ENCODE assay signal across 21 mouse cellular contexts in the genomic region with DNA sequence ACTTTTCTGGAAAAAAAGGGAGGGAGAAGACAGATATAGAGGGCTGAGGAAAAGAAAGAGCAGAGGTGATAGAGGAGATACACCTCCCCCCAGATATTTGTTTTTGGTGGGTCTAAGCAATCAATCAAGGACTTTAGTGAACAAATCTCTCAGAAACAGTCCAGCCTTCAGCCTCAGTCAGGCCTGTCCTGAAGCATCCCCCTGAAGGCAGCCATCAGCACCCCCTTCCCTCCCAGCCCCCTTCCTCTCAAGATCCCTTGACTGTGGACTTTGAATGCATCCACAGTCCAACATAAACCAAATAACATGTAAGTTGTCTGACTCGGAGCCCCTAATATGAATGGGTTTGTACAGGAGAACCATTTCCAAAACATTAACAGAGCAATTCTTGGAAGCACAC. TPM values are rescaled to one million over a fixed set of nuclear protein-coding genes. Genes with fewer than 3 reads are reported as not detected.
A peak's percentile ranks its signal among the peaks of the same experiment; 100 is the strongest.
DNase-seq lines count a peak whose midpoint lies in the region; ATAC-seq lines count a peak whose summit lies in the region.
"Had no signal": no experiment of that assay in that cellular context is flagged by ENCODE, and none has a peak within 500 bp of the region (broad histone marks: within the 10 kb centered on the region; RNA-seq: fewer than 3 reads in every experiment).

No protein-coding gene starts in this region.

- WGBS in hindbrain, embryonic 11.5 days, result 24% methylated on average over 1 of the region's 1 CpGs
- WGBS in hindbrain, embryonic 13.5 days, result 31% methylated on average over 1 of the region's 1 CpGs
- WGBS in embryonic facial prominence, embryonic 10.5 days, result 29% methylated on average over 1 of the region's 1 CpGs

- H3K27ac ChIP-seq in hindbrain, embryonic 11.5 days (ENCODE audit: low read depth, low read length), result no peak overlapping the region
- H3K27ac ChIP-seq in hindbrain, embryonic 13.5 days, result no peak overlapping the region
- no peak overlapping the region for H3K27ac ChIP-seq in embryonic facial prominence, embryonic 10.5 days (replicated peaks)
- H3K27ac ChIP-seq: embryonic facial prominence, embryonic 12.5 days; forebrain, embryonic 13.5 days; forebrain, embryonic 15.5 days had no signal

- H3K27me3 ChIP-seq in hindbrain, embryonic 11.5 days (ENCODE audit: control insufficient read depth, insufficient read depth, low read length), result peaks cover 92% of the 10 kb centered on the region
- peaks cover 97% of the 10 kb centered on the region for H3K27me3 ChIP-seq in hindbrain, embryonic 13.5 days
- peaks cover 100% of the 10 kb centered on the region for H3K27me3 ChIP-seq in embryonic facial prominence, embryonic 10.5 days (replicated peaks; ENCODE audit: low read depth, poor library complexity, severe bottlenecking)

- H3K4me1 ChIP-seq in hindbrain, embryonic 11.5 days (replicated peaks; ENCODE audit: control insufficient read depth, insufficient read depth, low read length), result peaks cover 12% of the 10 kb centered on the region
- peaks cover 58% of the 10 kb centered on the region for H3K4me1 ChIP-seq in hindbrain, embryonic 13.5 days (replicated peaks)
- peaks cover 49% of the 10 kb centered on the region for H3K4me1 ChIP-seq in embryonic facial prominence, embryonic 10.5 days

- no peaks in the 10 kb centered on the region for H3K36me3 ChIP-seq in hindbrain, embryonic 11.5 days (ENCODE audit: control insufficient read depth, insufficient read depth, low read length)
- no peaks in the 10 kb centered on the region for H3K36me3 ChIP-seq in hindbrain, embryonic 13.5 days
- H3K36me3 ChIP-seq in embryonic facial prominence, embryonic 10.5 days (replicated peaks), result no peaks in the 10 kb centered on the region
- H3K36me3 ChIP-seq: embryonic facial prominence, embryonic 12.5 days; forebrain, embryonic 15.5 days had no signal

- no peak overlapping the region for H3K9ac ChIP-seq in hindbrain, embryonic 11.5 days (ENCODE audit: low read depth, low read length)
- no peak overlapping the region for H3K9ac ChIP-seq in hindbrain, embryonic 13.5 days
- H3K9ac ChIP-seq: embryonic facial prominence, embryonic 12.5 days; forebrain, embryonic 13.5 days; forebrain, embryonic 15.5 days; forebrain, postnatal 0 days had no signal

- H3K9me3 ChIP-seq in hindbrain, embryonic 11.5 days (ENCODE audit: control insufficient read depth, low read length), result no peaks in the 10 kb centered on the region
- H3K9me3 ChIP-seq in hindbrain, embryonic 13.5 days, result no peaks in the 10 kb centered on the region
- no peaks in the 10 kb centered on the region for H3K9me3 ChIP-seq in embryonic facial prominence, embryonic 10.5 days
- H3K9me3 ChIP-seq: embryonic facial prominence, embryonic 12.5 days; forebrain, embryonic 13.5 days; forebrain, embryonic 15.5 days had no signal

- no peak for ATAC-seq in hindbrain, embryonic 11.5 days (ENCODE audit: low FRiP score)
- no peak for ATAC-seq in hindbrain, embryonic 13.5 days (ENCODE audit: low FRiP score)
- ATAC-seq: forebrain, embryonic 13.5 days; forebrain, embryonic 15.5 days; forebrain, postnatal 0 days had no signal

- peak; percentile 2 for DNase-seq in embryo, embryonic 9.5 days (ENCODE audit: extremely low spot score)
- DNase-seq in embryo, embryonic 10 days (ENCODE audit: low spot score), result no peak
- DNase-seq in hindbrain, embryonic 11.5 days (ENCODE audit: low spot score), result peak; percentile 23
- peak; percentile 32 for DNase-seq in embryonic facial prominence, embryonic 10.5 days (ENCODE audit: low spot score)
- DNase-seq in thymus, adult 18-20 months, result no peak
- DNase-seq: adrenal gland, adult 2 months; adrenal gland, postnatal 10 days; adrenal gland, postnatal 25 days; cerebellum, adult 11 months; cerebellum, adult 18-20 months; cerebellum, adult 8-10 months; cerebellum, adult 9-11 months; cerebellum, postnatal 14 days; cerebellum, postnatal 36 days; forebrain, postnatal 0 days had no signal

- no peak overlapping the region for H3K4me3 ChIP-seq in hindbrain, embryonic 11.5 days (ENCODE audit: low read depth, low read length)
- no peak overlapping the region for H3K4me3 ChIP-seq in hindbrain, embryonic 13.5 days
- no peak overlapping the region for H3K4me3 ChIP-seq in embryonic facial prominence, embryonic 10.5 days
- H3K4me3 ChIP-seq: embryonic facial prominence, embryonic 12.5 days; forebrain, embryonic 13.5 days; forebrain, embryonic 15.5 days had no signal

- no peak overlapping the region for H3K4me2 ChIP-seq in hindbrain, embryonic 11.5 days (replicated peaks; ENCODE audit: low read depth, low read length)
- H3K4me2 ChIP-seq in hindbrain, embryonic 13.5 days, result no peak overlapping the region
- H3K4me2 ChIP-seq: embryonic facial prominence, embryonic 12.5 days; forebrain, embryonic 13.5 days; forebrain, embryonic 15.5 days had no signal

RNA-seq across cellular contexts. Expression of a gene that starts 2.2 kb away (rescaled TPM):
- polyA plus RNA-seq in hindbrain, embryonic 11.5 days (2014; fragmentation: Nextera tagmentation; extraction: Ambion mirVana), result 5.5 and 6.0 TPM in 2 replicates
- 1.1 and 1.2 TPM in 2 replicates for polyA plus RNA-seq in hindbrain, embryonic 13.5 days (2015; fragmentation: Nextera tagmentation; extraction: Ambion mirVana)
- 0.84 and 1.3 TPM in 2 replicates for polyA plus RNA-seq in embryonic facial prominence, embryonic 10.5 days (2016; fragmentation: Nextera tagmentation; extraction: Ambion mirVana)
- polyA plus RNA-seq: adrenal gland, adult 2 months; C2C12; embryonic facial prominence, embryonic 14.5 days had no signal

RNA-seq across cellular contexts. Expression of a gene that starts 28.6 kb away (rescaled TPM):
- 50.9 and 52.3 TPM in 2 replicates for polyA plus RNA-seq in hindbrain, embryonic 11.5 days (2014; fragmentation: Nextera tagmentation; extraction: Ambion mirVana)
- 34.7 and 39.0 TPM in 2 replicates for polyA plus RNA-seq in hindbrain, embryonic 13.5 days (2015; fragmentation: Nextera tagmentation; extraction: Ambion mirVana)
- polyA plus RNA-seq in embryonic facial prominence, embryonic 10.5 days (2016; fragmentation: Nextera tagmentation; extraction: Ambion mirVana), result 36.2 and 40.3 TPM in 2 replicates

Comparison
In these comparisons a context has a peak if more than half of its experiments do, and no peak if none do; other contexts are left out.
1. DNase-seq: peak in embryo, embryonic 9.5 days (single experiment), hindbrain, embryonic 11.5 days (single experiment) and embryonic facial prominence, embryonic 10.5 days (single experiment); none in embryo, embryonic 10 days (single experiment) and thymus, adult 18-20 months (0 of 2).